Mouse (Mus musculus): ENCODE measurements at regions not wholly inside any gene's neighbourhood (a gene's known extent, or its start where the extent isn't known, plus 50 kb on each side); places are given as distances from the start of the nearest gene placed in this dataset.

GRCm38 (mm10) chr5:4536790-4537189 lies 221.0 kb downstream of the Fzd1 start:
- WGBS (ENCODE audit: insufficient replicate concordance): 31% methylated on average over 2 of the region's 2 CpGs
- Histone ChIP-seq H3K9ac (ENCODE audit: low read depth, low read length) (no peak overlapping the region), H3K27me3 (ENCODE audit: control insufficient read depth, insufficient read depth, low read depth, low read length) (no peaks in the 10 kb centered on the region), H3K27ac (ENCODE audit: low read length) (no peak overlapping the region), H3K4me3 (ENCODE audit: low read depth, low read length) (no peak overlapping the region), H3K9me3 (replicated peaks; ENCODE audit: control insufficient read depth, low read length) (no peaks in the 10 kb centered on the region), H3K4me2 (ENCODE audit: low read depth, low read length) (no peak overlapping the region), H3K4me1 (ENCODE audit: control insufficient read depth, low read depth, low read length) (no peaks in the 10 kb centered on the region), H3K36me3 (ENCODE audit: control insufficient read depth, insufficient read depth) (no peaks in the 10 kb centered on the region)
- no peak for ATAC-seq (ENCODE audit: low read depth)

- Histone ChIP-seq H3K4me1 (ENCODE audit: control insufficient read depth, low read depth, low read length) (no peaks in the 10 kb centered on the region), H3K4me2 (ENCODE audit: low read depth, low read length) (no peak overlapping the region), H3K9ac (ENCODE audit: low read depth, low read length) (no peak overlapping the region), H3K27ac (ENCODE audit: low read length) (no peak overlapping the region), H3K4me3 (ENCODE audit: low read depth, low read length) (no peak overlapping the region), H3K36me3 (ENCODE audit: control insufficient read depth, insufficient read depth) (no peaks in the 10 kb centered on the region), H3K9me3 (replicated peaks; ENCODE audit: control insufficient read depth, low read length) (no peaks in the 10 kb centered on the region), H3K27me3 (ENCODE audit: control insufficient read depth, insufficient read depth, low read depth, low read length) (no peaks in the 10 kb centered on the region)
- no peak for ATAC-seq (ENCODE audit: low read depth)
- 51% methylated on average over 8 of the region's 8 CpGs for WGBS (ENCODE audit: insufficient replicate concordance)
These were observed 221.9 kb downstream of the Fzd1 start for GRCm38 (mm10) chr5:4535951-4536350.

GRCm38 (mm10) chr5:4534512-4534911 lies 223.3 kb downstream of the Fzd1 start:
- Histone ChIP-seq H3K4me3 (ENCODE audit: low read depth, low read length) (no peak overlapping the region), H3K27me3 (ENCODE audit: control insufficient read depth, insufficient read depth, low read depth, low read length) (no peaks in the 10 kb centered on the region), H3K4me1 (ENCODE audit: control insufficient read depth, low read depth, low read length) (no peaks in the 10 kb centered on the region), H3K27ac (ENCODE audit: low read length) (no peak overlapping the region), H3K36me3 (ENCODE audit: control insufficient read depth, insufficient read depth) (no peaks in the 10 kb centered on the region), H3K9me3 (replicated peaks; ENCODE audit: control insufficient read depth, low read length) (no peaks in the 10 kb centered on the region), H3K4me2 (ENCODE audit: low read depth, low read length) (no peak overlapping the region), H3K9ac (ENCODE audit: low read depth, low read length) (no peak overlapping the region)
- ATAC-seq (ENCODE audit: low read depth): no peak
- 38% methylated on average over 2 of the region's 2 CpGs for WGBS (ENCODE audit: insufficient replicate concordance)

GRCm38 (mm10) chr5:4530236-4531067 lies 227.4 kb downstream of the Fzd1 start:
- no peak overlapping the region for H3K4me3 ChIP-seq (ENCODE audit: low read depth, low read length)
- no peaks in the 10 kb centered on the region for H3K27me3 ChIP-seq (ENCODE audit: control insufficient read depth, insufficient read depth, low read depth, low read length)
- H3K27ac ChIP-seq (ENCODE audit: low read length): no peak overlapping the region
- H3K9ac ChIP-seq (ENCODE audit: low read depth, low read length): no peak overlapping the region
- no peaks in the 10 kb centered on the region for H3K36me3 ChIP-seq (ENCODE audit: control insufficient read depth, insufficient read depth)
- no peak for ATAC-seq (ENCODE audit: low read depth)
- H3K4me1 ChIP-seq (ENCODE audit: control insufficient read depth, low read depth, low read length): no peaks in the 10 kb centered on the region
- WGBS (ENCODE audit: insufficient replicate concordance): 22% methylated on average over 10 of the region's 10 CpGs
- H3K9me3 ChIP-seq (replicated peaks; ENCODE audit: control insufficient read depth, low read length): no peaks in the 10 kb centered on the region
- no peak overlapping the region for H3K4me2 ChIP-seq (ENCODE audit: low read depth, low read length)

GRCm38 (mm10) chr5:4526042-4526815 lies 231.6 kb downstream of the Fzd1 start:
- Histone ChIP-seq H3K27me3 (ENCODE audit: control insufficient read depth, insufficient read depth, low read depth, low read length) (no peaks in the 10 kb centered on the region), H3K4me2 (ENCODE audit: low read depth, low read length) (no peak overlapping the region), H3K9ac (ENCODE audit: low read depth, low read length) (no peak overlapping the region), H3K9me3 (replicated peaks; ENCODE audit: control insufficient read depth, low read length) (no peaks in the 10 kb centered on the region), H3K27ac (ENCODE audit: low read length) (no peak overlapping the region), H3K36me3 (ENCODE audit: control insufficient read depth, insufficient read depth) (no peaks in the 10 kb centered on the region), H3K4me3 (ENCODE audit: low read depth, low read length) (no peak overlapping the region), H3K4me1 (ENCODE audit: control insufficient read depth, low read depth, low read length) (no peaks in the 10 kb centered on the region)
- WGBS (ENCODE audit: insufficient replicate concordance): 50% methylated on average over 9 of the region's 9 CpGs
- ATAC-seq (ENCODE audit: low read depth): no peak

- WGBS (ENCODE audit: insufficient replicate concordance): 58% methylated on average over 3 of the region's 3 CpGs
- Histone ChIP-seq H3K4me3 (ENCODE audit: low read depth, low read length) (no peak overlapping the region), H3K9ac (ENCODE audit: low read depth, low read length) (no peak overlapping the region), H3K27ac (ENCODE audit: low read length) (no peak overlapping the region), H3K4me2 (ENCODE audit: low read depth, low read length) (no peak overlapping the region), H3K9me3 (replicated peaks; ENCODE audit: control insufficient read depth, low read length) (no peaks in the 10 kb centered on the region), H3K36me3 (ENCODE audit: control insufficient read depth, insufficient read depth) (no peaks in the 10 kb centered on the region), H3K27me3 (ENCODE audit: control insufficient read depth, insufficient read depth, low read depth, low read length) (no peaks in the 10 kb centered on the region), H3K4me1 (ENCODE audit: control insufficient read depth, low read depth, low read length) (no peaks in the 10 kb centered on the region)
- no peak for ATAC-seq (ENCODE audit: low read depth)
These were observed 257.2 kb downstream of the Fzd1 start for GRCm38 (mm10) chr5:4500599-4500998.

- 21% methylated on average over 4 of the region's 4 CpGs for WGBS (ENCODE audit: insufficient replicate concordance)
- Histone ChIP-seq H3K27me3 (ENCODE audit: control insufficient read depth, insufficient read depth, low read depth, low read length) (no peaks in the 10 kb centered on the region), H3K4me1 (ENCODE audit: control insufficient read depth, low read depth, low read length) (no peaks in the 10 kb centered on the region), H3K9me3 (replicated peaks; ENCODE audit: control insufficient read depth, low read length) (no peaks in the 10 kb centered on the region), H3K9ac (ENCODE audit: low read depth, low read length) (no peak overlapping the region), H3K36me3 (ENCODE audit: control insufficient read depth, insufficient read depth) (no peaks in the 10 kb centered on the region), H3K4me2 (ENCODE audit: low read depth, low read length) (no peak overlapping the region), H3K27ac (ENCODE audit: low read length) (no peak overlapping the region), H3K4me3 (ENCODE audit: low read depth, low read length) (no peak overlapping the region)
- ATAC-seq (ENCODE audit: low read depth): no peak
These were observed 258.8 kb downstream of the Fzd1 start for GRCm38 (mm10) chr5:4499036-4499435.

GRCm38 (mm10) chr5:4498425-4498824 lies 259.4 kb downstream of the Fzd1 start:
- ATAC-seq (ENCODE audit: low read depth): no peak
- Histone ChIP-seq H3K27me3 (ENCODE audit: control insufficient read depth, insufficient read depth, low read depth, low read length) (no peaks in the 10 kb centered on the region), H3K4me1 (ENCODE audit: control insufficient read depth, low read depth, low read length) (no peaks in the 10 kb centered on the region), H3K27ac (ENCODE audit: low read length) (no peak overlapping the region), H3K9me3 (replicated peaks; ENCODE audit: control insufficient read depth, low read length) (no peaks in the 10 kb centered on the region), H3K4me3 (ENCODE audit: low read depth, low read length) (no peak overlapping the region), H3K4me2 (ENCODE audit: low read depth, low read length) (no peak overlapping the region), H3K36me3 (ENCODE audit: control insufficient read depth, insufficient read depth) (no peaks in the 10 kb centered on the region), H3K9ac (ENCODE audit: low read depth, low read length) (no peak overlapping the region)
- 70% methylated on average over 3 of the region's 3 CpGs for WGBS (ENCODE audit: insufficient replicate concordance)

GRCm38 (mm10) chr5:4496907-4497200 lies 261.0 kb downstream of the Fzd1 start:
- Histone ChIP-seq H3K9ac (ENCODE audit: low read depth, low read length) (no peak overlapping the region), H3K4me2 (ENCODE audit: low read depth, low read length) (no peak overlapping the region), H3K27me3 (ENCODE audit: control insufficient read depth, insufficient read depth, low read depth, low read length) (no peaks in the 10 kb centered on the region), H3K4me1 (ENCODE audit: control insufficient read depth, low read depth, low read length) (no peaks in the 10 kb centered on the region), H3K36me3 (ENCODE audit: control insufficient read depth, insufficient read depth) (no peaks in the 10 kb centered on the region), H3K27ac (ENCODE audit: low read length) (no peak overlapping the region), H3K4me3 (ENCODE audit: low read depth, low read length) (no peak overlapping the region), H3K9me3 (replicated peaks; ENCODE audit: control insufficient read depth, low read length) (no peaks in the 10 kb centered on the region)
- ATAC-seq (ENCODE audit: low read depth): no peak
- 12% methylated on average over 3 of the region's 3 CpGs for WGBS (ENCODE audit: insufficient replicate concordance)
